Mouse (Mus musculus) CH12.LX (cell line): ENCODE measurements around the gene 1190005I06Rik. TPM values are rescaled to one million over a fixed set of nuclear protein-coding genes. Genes with fewer than 3 reads are reported as not detected.

Experiments used
- DNase-seq: peaks from one replicate; pipeline ENCODE4 v3.0.0-alpha.2; 2013; ENCODE audit errors: extremely low read depth
- H3K27ac ChIP-seq: 2 replicates; pipeline ENCODE4 v1.5.1; 2012; ENCODE audit warnings: low read depth, mild to moderate bottlenecking, control low read depth, moderate library complexity; ENCODE audit not compliant: insufficient read depth
- H3K27me3 ChIP-seq: replicated peaks from 2 replicates; pipeline ENCODE3; 2012; ENCODE audit warnings: inconsistent platforms
- H3K36me3 ChIP-seq, 2 experiments: replicated peaks in 1 of 2; 2 replicates each; pipeline versions ENCODE3 to v1.6.1; 2012; ENCODE audit warnings: inconsistent platforms in 1 of 2, low read length in 1 of 2, mild to moderate bottlenecking in 1 of 2, mixed read lengths in 1 of 2, moderate library complexity in 1 of 2; ENCODE audit not compliant: control insufficient read depth in 1 of 2, insufficient read depth in 1 of 2
- H3K4me1 ChIP-seq, 2 experiments: 2 replicates each; pipeline ENCODE4 v1.6.1; 2012; ENCODE audit warnings: inconsistent platforms in 1 of 2, moderate library complexity in 1 of 2; ENCODE audit not compliant: insufficient read depth in 2 of 2, control insufficient read depth in 1 of 2
- H3K4me2 ChIP-seq: 2 replicates; pipeline ENCODE4 v1.6.1; 2012; ENCODE audit warnings: low read depth, mild to moderate bottlenecking, control low read depth; ENCODE audit not compliant: poor library complexity, insufficient read depth, severe bottlenecking
- H3K4me3 ChIP-seq, 3 experiments: fragments of 150-350 bp in 1 of 3; sonication (generic) in 1 of 3; replicated peaks in 1 of 3; 2 replicates each; pipeline versions ENCODE3 to v1.5.1; 2011 to 2012; ENCODE audit warnings: low read depth in 2 of 3, low read length in 2 of 3, mild to moderate bottlenecking in 2 of 3, moderate library complexity in 2 of 3, control low read depth in 1 of 3, improper control_type of control experiment in 1 of 3, inconsistent platforms in 1 of 3, mixed read lengths in 1 of 3; ENCODE audit not compliant: poor library complexity in 1 of 3
- H3K79me2 ChIP-seq: replicated peaks from 2 replicates; pipeline ENCODE4 v1.6.1; 2012; ENCODE audit warnings: mild to moderate bottlenecking, moderate library complexity; ENCODE audit not compliant: control insufficient read depth, poor library complexity, insufficient read depth, severe bottlenecking; ENCODE audit errors: extremely low read depth
- H3K9ac ChIP-seq: 2 replicates; pipeline ENCODE4 v1.6.1; 2012; ENCODE audit warnings: low read depth, mild to moderate bottlenecking, control low read depth, moderate library complexity; ENCODE audit not compliant: insufficient read depth
- H3K9me3 ChIP-seq: replicated peaks from 2 replicates; pipeline ENCODE3; 2012; ENCODE audit warnings: low read length, inconsistent platforms, mixed read lengths
- BHLHE40 ChIP-seq: IDR thresholded peaks from 2 replicates; pipeline ENCODE4 v1.6.1; 2011; ENCODE audit warnings: mild to moderate bottlenecking, low read depth, low read length, improper control_type of control experiment
- CTCF ChIP-seq, 2 experiments: IDR thresholded peaks in 1 of 2; conservative IDR thresholded peaks in 1 of 2; 2 replicates each; pipeline ENCODE4 v1.5.1; 2011 to 2012; ENCODE audit warnings: low read depth in 2 of 2, low read length in 2 of 2, improper control_type of control experiment in 1 of 2, inconsistent platforms in 1 of 2, mild to moderate bottlenecking in 1 of 2, moderate library complexity in 1 of 2
- HCFC1 ChIP-seq: IDR thresholded peaks from 2 replicates; pipeline ENCODE4 v1.6.1; 2012; ENCODE audit warnings: low read depth, mild to moderate bottlenecking, inconsistent platforms, low read length, improper control_type of control experiment
- JUN ChIP-seq: IDR thresholded peaks from 2 replicates; pipeline ENCODE4 v1.6.1; 2011; ENCODE audit warnings: low read depth, mild to moderate bottlenecking, low read length, improper control_type of control experiment, moderate library complexity; ENCODE audit not compliant: insufficient read depth
- MAX ChIP-seq: IDR thresholded peaks from 2 replicates; pipeline ENCODE4 v1.6.1; 2011; ENCODE audit warnings: low read length, improper control_type of control experiment
- MAZ ChIP-seq: IDR thresholded peaks from 2 replicates; pipeline ENCODE4 v1.6.1; 2012; ENCODE audit warnings: low read depth, mild to moderate bottlenecking, inconsistent platforms, low read length, improper control_type of control experiment, moderate library complexity
- MYC ChIP-seq: IDR thresholded peaks from 2 replicates; pipeline ENCODE4 v1.6.1; 2011; ENCODE audit warnings: low read depth, mild to moderate bottlenecking, improper control_type of control experiment, low read length
- NELFE ChIP-seq: IDR thresholded peaks from 2 replicates; pipeline ENCODE4 v1.6.1; 2011; ENCODE audit warnings: low read depth, low read length, improper control_type of control experiment
- NRF1 ChIP-seq: IDR thresholded peaks from 2 replicates; pipeline ENCODE4 v1.6.1; 2014; ENCODE audit warnings: low read depth, mild to moderate bottlenecking, inconsistent platforms, low read length, improper control_type of control experiment, moderate library complexity
- PAX5 ChIP-seq: IDR thresholded peaks from 2 replicates; pipeline ENCODE4 v1.6.1; 2012; ENCODE audit warnings: low read length, inconsistent platforms, mixed read lengths
- RCOR1 ChIP-seq: conservative IDR thresholded peaks from 2 replicates; pipeline ENCODE4 v1.6.1; 2012; ENCODE audit warnings: low read depth, mild to moderate bottlenecking, inconsistent platforms, low read length, improper control_type of control experiment
- SMC3 ChIP-seq: IDR thresholded peaks from 2 replicates; pipeline ENCODE4 v1.6.1; 2011; ENCODE audit warnings: low read depth, low read length, improper control_type of control experiment
- UBTF ChIP-seq: IDR thresholded peaks from 2 replicates; pipeline ENCODE4 v1.6.1; 2012; ENCODE audit warnings: low read depth, mild to moderate bottlenecking, inconsistent platforms, low read length, improper control_type of control experiment, moderate library complexity
- ZKSCAN1 ChIP-seq: IDR thresholded peaks from 2 replicates; pipeline ENCODE4 v1.6.1; 2012; ENCODE audit warnings: low read depth, inconsistent platforms, low read length, improper control_type of control experiment, borderline replicate concordance
- ZMIZ1 ChIP-seq: IDR thresholded peaks from 2 replicates; pipeline ENCODE4 v1.6.1; 2012; ENCODE audit warnings: low read depth, mild to moderate bottlenecking, inconsistent platforms, low read length, improper control_type of control experiment
- dilution Hi-C: fragments of 300-500 bp; cut with MboI; formaldehyde crosslinking; loops from 2 replicates; pipeline ENCODE4 v1.14.3; 2020; ENCODE audit warnings: low sequenced_read_pairs; ENCODE audit not compliant: extremely low pct_unique_long_range_greater_than_20kb, extremely low pct_ligation_motif_present
- in situ Hi-C: fragments of 300-500 bp; cut with MboI; formaldehyde crosslinking; loops from 3 replicates; pipeline ENCODE4 v1.14.3; 2019; ENCODE audit warnings: low sequenced_read_pairs, low pct_ligation_motif_present, low pct_unique_long_range_greater_than_20kb, mixed read lengths
- polyA plus RNA-seq: library from polyadenylated mRNA; unstranded; fragments of >175 nt; gene quantifications from 2 replicates; pipeline ENCODE4 v1.2.1, GENCODE M21; 2012; ENCODE audit warnings: low read depth; ENCODE audit not compliant: insufficient read length
- total RNA-seq, 2 experiments: library from RNA; depleted of rRNA; stranded (reverse); fragments of 300-350 nt in 1 of 2; fragments of >200 nt in 1 of 2; gene quantifications; 2 replicates each; pipeline ENCODE4 v1.2.3; 2012 to 2014

1190005I06Rik gene
- total and polyA plus RNA-seq, 3 experiments: 0.36 to 0.85 TPM; not detected in 1

DNA sequence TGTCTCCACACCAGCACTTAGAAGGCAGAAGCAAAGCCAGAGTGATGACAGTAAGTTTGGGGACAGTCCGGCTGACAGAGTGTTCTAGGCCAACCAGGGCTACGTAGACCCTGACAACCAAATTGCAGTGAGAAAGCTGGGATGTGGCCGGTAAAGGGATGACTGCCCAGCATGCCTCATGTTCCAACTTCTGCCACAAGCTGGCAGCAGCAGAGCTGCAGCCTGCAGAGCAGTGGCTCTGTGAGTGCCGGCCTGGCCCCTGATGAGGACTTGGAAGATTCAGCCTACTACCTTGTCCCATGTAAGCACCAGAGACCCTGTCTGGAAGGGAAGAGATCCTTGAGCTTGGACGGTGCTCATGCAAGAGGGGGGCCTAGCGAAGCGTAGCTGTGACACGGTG lies 28.3 kb upstream of the 1190005I06Rik start:
- in situ Hi-C loops: loop anchor here (5.0 kb wide), 1 partner anchor 417 kb away; no protein-coding TSS in a partner anchor

DNA sequence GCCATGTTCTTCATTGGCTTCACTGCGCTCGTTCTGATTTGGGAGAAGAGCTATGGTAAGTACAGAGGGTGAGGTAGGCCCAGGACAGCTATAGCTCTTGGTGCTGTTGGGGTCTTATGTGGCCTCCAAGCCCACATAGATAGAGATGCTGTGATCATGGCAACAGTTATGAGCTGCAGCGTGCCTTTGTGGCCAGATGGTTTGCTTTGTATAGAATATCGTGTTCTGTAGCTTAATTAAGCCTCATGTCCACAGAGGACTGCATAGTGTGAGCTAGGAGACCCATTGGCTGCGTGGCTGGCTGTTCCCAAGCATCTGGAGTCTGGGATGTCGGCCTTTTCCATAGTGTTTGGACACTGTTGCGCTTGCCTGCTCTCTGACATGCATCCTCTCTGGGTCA lies 25.9 kb upstream of the 1190005I06Rik start:
- no peak for DNase-seq
- no peaks in the 10 kb centered on the region for H3K27me3 ChIP-seq
- H3K9ac ChIP-seq: no peak overlapping the region
- no peaks in the 10 kb centered on the region for H3K9me3 ChIP-seq
- peaks cover 0 to 19% of the 10 kb centered on the region in 2 experiments; a peak in 2 of 4 replicates for H3K4me1 ChIP-seq
- in situ Hi-C loops (no loop called here), dilution Hi-C loops (no loop called here)
- peaks cover 20% of the 10 kb centered on the region for H3K79me2 ChIP-seq
- H3K27ac ChIP-seq: no peak overlapping the region
- peaks cover 43 to 57% of the 10 kb centered on the region in 2 experiments for H3K36me3 ChIP-seq
- TF ChIP-seq UBTF (no peak), MAX (no peak), MAZ (no peak), ZMIZ1 (no peak), BHLHE40 (no peak), RCOR1 (no peak), PAX5 (no peak), MYC (no peak), JUN (no peak), NRF1 (no peak)
- no peak overlapping the region for H3K4me3 ChIP-seq
- H3K4me2 ChIP-seq: no peak overlapping the region

More for the DNA sequence above, 28.3 kb upstream of the 1190005I06Rik start:
- peaks cover 36 to 47% of the 10 kb centered on the region in 2 experiments for H3K36me3 ChIP-seq
- peaks cover 0 to 10% of the 10 kb centered on the region in 2 experiments; a peak in 2 of 4 replicates for H3K4me1 ChIP-seq
- H3K27me3 ChIP-seq: no peaks in the 10 kb centered on the region
- dilution Hi-C loops: no loop called here
- TF ChIP-seq NELFE (no peak), ZKSCAN1 (no peak), BHLHE40 (no peak), SMC3 (no peak), HCFC1 (no peak), CTCF (conservative IDR thresholded peaks at IDR 0.05 in 1 of 2, IDR thresholded peaks at IDR 0.05 in 1 of 2; ENCODE audit: low read depth in 2 of 2, low read length in 2 of 2) (no peak)
- H3K4me3 ChIP-seq: no peak overlapping the region
- no peaks in the 10 kb centered on the region for H3K9me3 ChIP-seq
- no peak overlapping the region for H3K9ac ChIP-seq
- no peak overlapping the region for H3K27ac ChIP-seq
- H3K4me2 ChIP-seq: no peak overlapping the region
- H3K79me2 ChIP-seq: no peaks in the 10 kb centered on the region; the same call in 1 of the 2 replicates
- DNase-seq: no peak
